Mouse (Mus musculus) mouse trophoblast stem cell (cell line): Measurements from ENCODE around the gene Rab5b.
"Not testable (repeated sequence)": the region's sequence is repeated elsewhere in the genome, so short reads cannot be mapped to it uniquely, and the experiment has no call there.

Experiments
- in situ Hi-C, 2 experiments: fragments of 300-500 bp; cut with MseI, MboI; formaldehyde crosslinking; loops; 2 replicates in 1 of 2; 3 replicates in 1 of 2; pipeline ENCODE4 v1.15.1; 2025

Gene Rab5b

GRCm38 (mm10) chr10:128695992-128696807 is at the start of gene Rab5b:
Rab5b (minus strand) TSS chr10:128696264.
- in situ Hi-C loops: no loop called here

- in situ Hi-C loops: no loop called here
Observed at GRCm38 (mm10) chr10:128744680-128745601, 48.9 kb upstream of the Rab5b start, which contains the start of gene Dgka. Dgka (minus strand) TSS chr10:128744855.

GRCm38 (mm10) chr10:128744211-128744610 is 48.1 kb upstream of the Rab5b start:
- in situ Hi-C loops: no loop called here

- in situ Hi-C loops: no loop called here
Observed at GRCm38 (mm10) chr10:128743791-128744191, 47.7 kb upstream of the Rab5b start.

DNA sequence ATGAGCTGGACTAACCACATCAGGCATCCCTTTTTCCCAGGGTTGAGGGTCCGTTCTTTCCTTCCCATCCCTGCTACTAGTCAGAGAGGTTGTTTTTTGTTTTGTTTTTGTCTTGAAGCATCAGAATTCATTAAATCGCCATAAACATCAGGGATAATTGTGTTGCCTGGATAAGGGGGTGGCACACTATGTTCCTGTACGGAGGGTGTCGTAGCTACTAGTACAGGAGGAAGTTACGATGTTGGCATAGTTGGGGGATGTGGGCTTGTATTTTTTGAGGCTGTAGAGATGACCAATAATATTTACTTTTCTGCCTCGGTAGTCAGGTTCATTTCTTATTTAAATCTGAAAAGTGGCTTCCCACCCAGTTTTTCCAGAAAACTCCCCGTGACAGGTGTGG is 47.2 kb upstream of the Rab5b start:
- in situ Hi-C loops: no loop called here

DNA sequence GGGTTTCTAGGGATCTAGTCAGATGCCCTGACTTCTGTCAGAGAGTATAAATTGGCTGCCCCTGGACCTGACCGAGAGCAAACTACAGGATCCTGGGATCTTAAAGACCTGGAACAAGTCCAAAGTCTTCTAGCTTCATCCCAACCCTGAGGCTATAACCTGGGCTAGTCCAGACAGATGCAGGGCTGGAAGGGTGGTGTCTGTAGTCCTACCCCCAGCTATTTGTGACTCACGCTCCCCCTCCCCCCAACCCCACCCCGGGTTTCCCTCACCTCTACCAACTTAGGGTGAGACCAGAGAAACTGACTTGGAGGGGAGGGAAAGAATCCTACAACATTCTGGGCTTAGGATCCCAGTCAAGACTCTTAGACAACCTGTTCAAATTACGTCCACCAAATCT is 46.6 kb upstream of the Rab5b start:
- in situ Hi-C loops: no loop called here

GRCm38 (mm10) chr10:128740296-128740695 is 44.2 kb upstream of the Rab5b start:
- in situ Hi-C loops: no loop called here

DNA sequence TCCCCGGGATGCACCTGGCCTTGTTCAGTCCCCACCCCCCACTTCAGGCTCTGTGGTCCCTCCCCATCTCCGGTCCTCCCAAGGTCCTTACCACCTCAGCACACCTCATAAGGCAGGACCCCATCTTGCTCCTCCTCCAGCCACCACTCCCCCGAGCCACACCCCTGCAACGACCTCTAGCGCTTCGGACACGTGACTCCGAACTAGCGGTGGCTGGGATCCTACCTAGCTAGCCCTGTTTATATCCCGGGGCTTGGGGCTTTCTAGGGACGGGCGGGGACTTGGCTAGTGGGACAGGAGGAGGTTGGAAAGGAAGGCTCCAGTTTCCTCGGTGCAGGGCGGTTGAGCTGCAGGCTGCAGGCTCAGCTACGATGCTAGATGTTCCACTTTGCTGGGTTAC is 41.4 kb upstream of the Rab5b start:
- in situ Hi-C loops: no loop called here

DNA sequence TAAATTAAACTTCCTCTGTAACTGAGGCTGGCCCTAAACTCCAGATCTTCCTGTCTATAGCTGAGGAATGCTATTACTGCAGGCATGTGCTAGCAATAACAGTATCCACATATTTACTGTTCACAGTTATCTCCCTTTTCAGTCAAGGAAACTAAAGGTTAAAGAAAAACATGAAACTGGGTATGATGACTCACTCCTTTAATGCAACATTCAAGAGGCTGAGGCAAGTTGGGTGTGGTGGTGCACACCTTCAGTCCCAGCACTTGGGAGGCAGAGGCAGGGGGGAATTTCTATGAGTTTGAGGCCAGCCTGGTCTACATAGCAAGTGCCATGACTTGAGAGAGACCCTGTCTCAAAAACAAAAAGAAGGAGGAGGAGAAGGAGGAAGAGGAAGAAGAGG is 35.9 kb upstream of the Rab5b start:
- in situ Hi-C loops: no loop called here

DNA sequence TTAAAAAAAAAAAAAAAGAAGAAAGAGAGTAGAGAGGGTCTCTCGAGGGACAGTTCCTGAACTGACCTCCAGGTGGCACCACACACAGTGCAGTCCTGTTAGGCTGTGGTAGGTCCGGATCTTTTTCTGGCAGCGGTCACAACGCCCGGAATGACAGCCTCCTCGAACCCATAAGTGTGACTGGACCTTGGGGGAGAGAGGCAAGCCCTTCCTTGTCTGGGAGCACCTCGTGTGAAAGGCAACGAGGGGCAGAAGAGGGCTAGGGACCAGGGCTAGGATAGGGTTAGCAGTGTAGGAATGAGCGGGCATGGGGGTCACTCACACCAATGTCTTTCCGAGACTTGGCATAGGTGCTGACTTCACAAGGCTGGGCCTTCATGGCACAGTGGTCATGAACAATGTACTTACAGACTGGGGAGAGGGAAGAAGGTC is 35.0 kb upstream of the Rab5b start:
- in situ Hi-C loops: no loop called here

DNA sequence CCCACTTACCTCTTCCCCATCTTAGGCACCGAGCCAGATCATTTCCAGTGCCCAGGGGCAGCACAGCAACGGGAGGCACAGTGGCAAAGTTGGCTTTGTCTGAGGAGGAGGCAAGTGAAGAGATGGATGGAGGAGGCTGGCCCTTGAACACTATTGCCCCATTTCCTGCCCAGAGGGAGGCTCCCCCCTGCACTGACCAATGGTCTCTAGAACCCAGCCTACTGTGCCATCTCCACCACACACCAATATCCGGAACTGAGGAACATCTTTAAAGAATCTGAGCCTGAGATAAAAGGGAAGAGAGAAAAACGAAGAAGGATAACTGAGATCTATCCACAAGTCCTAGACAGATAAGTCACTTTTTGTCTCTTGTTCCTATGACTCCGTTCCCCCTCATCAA is 32.0 kb upstream of the Rab5b start:
- in situ Hi-C loops: no loop called here

- in situ Hi-C loops: not testable (repeated sequence)
Observed at GRCm38 (mm10) chr10:128725466-128725865, 29.4 kb upstream of the Rab5b start.

- in situ Hi-C loops: no loop called here
Observed at GRCm38 (mm10) chr10:128715559-128716537, 19.8 kb upstream of the Rab5b start.

DNA sequence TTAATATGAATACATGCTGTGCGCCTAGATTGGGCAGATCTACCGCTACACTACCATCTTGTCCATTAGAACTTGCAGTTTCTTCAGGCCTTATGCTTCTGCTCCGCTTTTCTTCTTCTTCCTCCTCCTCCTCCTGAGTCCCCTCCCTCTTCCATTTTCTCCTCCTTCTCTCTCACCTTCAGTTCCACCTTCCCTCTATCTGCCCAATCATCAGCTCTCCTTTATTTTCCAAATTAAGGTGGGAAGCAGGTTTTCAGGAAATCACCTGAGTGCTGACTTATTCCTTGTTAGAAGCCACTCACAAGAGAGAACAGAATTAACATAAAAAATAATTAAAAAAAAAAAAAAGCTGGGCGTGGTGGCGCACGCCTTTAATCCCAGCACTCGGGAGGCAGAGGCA is 15.3 kb upstream of the Rab5b start:
- in situ Hi-C loops: not testable (repeated sequence)

- in situ Hi-C loops: no loop called here
Observed at GRCm38 (mm10) chr10:128705317-128705693, 9.2 kb upstream of the Rab5b start.

DNA sequence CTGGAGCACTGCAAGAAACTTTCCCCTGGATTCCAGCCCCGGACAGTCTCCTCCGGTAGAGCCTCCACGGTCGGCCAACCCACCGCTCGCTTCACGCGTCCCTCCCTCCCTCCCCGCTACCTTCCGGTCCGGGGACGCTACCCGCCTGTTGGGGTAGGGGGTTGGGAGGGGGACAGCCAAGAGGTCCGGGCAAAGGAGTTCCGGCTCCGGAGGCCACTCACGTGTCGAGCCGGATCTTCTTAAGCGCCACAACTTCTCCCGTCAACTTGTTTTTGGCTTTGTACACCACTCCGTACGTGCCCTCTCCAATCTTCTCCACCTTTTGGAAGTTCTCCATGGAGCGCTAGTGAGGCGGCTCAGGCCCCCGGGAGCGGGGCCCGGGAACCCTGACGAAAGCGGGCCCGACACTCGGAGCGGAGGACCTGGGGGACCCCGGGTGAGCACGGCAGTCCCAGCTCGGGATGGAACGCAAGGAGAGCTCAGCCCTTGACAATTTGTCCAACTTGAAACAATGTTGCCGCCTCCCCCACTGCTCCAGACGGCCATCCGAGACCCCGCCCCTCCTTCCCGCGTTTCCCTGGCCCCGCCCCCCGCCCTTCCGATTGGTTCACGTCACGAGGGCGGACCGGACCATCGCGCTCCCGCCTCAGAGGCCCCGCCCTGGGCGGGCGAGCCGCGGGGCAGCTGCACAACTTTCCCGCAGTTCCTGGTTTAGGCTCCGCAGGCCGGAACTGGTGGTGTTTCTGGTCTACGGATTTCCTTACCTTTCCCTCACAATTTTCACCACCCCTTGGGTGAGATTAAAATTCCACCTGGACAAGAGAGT is 8.6 kb upstream of the Rab5b start, which contains the start of gene Cdk2:
Gene Cdk2, minus strand, starts transcription at position 541 of the 826 bp plus-strand sequence.
- in situ Hi-C loops: no loop called here

- in situ Hi-C loops: no loop called here
Observed at GRCm38 (mm10) chr10:128703895-128704294, 7.8 kb upstream of the Rab5b start, which contains the start of gene Pmel. Pmel (plus strand) TSS chr10:128704195.

DNA sequence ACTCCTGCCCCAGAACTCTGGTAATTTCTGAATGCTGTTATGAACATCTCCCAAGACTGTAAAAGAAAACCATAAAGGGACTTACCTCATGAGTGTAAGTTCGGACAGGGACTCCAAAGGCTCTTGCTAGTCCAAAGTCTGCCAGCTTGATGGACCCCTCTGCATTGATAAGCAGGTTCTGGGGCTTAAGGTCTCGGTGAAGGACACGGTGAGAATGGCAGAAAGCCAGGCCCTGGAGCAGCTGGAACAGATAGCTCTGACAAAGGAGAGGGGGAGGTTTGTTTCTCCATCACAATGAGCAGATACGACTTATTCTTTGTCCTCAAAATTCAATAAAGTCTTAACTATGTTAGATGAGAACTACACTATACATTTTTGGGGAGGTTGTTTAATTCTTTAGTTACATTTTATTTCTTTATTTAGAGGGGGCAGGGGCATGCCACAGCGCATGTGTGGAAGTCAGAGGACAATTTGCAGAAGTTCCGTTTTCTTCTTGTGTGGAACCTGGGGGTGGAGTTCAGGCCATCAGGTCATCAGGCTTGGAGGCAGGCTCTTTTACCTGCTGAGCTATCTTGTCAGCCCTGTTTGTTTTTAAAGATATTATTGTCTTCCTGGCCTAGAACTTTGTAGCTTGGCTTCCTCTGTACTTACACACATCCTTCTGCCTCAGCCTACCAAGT is 6.4 kb upstream of the Rab5b start:
- in situ Hi-C loops: no loop called here

GRCm38 (mm10) chr10:128700712-128701111 is 4.6 kb upstream of the Rab5b start:
- in situ Hi-C loops: no loop called here

DNA sequence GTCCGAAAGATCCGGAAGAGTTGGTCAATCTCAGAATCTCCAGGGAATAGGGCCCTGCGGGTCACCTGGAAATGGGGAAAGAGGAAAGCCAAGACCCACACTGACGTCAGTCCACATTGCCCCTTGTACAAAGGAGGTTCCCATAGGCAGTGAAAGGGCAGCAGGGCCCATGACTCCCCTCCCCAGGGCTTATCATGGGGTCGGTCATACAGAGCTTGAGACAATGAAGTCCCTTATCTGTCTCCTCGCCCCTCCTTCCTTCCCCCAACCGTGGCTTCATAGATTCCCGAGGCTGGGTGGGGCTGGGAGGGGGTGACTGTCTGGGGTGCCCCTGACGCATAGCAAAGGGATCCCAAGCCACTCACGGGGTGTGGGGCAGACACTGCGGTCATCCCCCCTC is 3.5 kb upstream of the Rab5b start:
- in situ Hi-C loops: no loop called here
